Mouse (Mus musculus) hindbrain, embryonic 11.5 days (tissue): Measurements from ENCODE around the gene Gm42791. TPM values are rescaled to one million over a fixed set of nuclear protein-coding genes. Genes with fewer than 3 reads are reported as not detected.

Experiments
- ATAC-seq: fragments of 200-750 bp; cut with Nextera tagmentation; 2 replicates; pipeline ENCODE4 v1.8.0; 2017; ENCODE audit warnings: mild to moderate bottlenecking, moderate TSS enrichment, moderate library complexity; ENCODE audit not compliant: low FRiP score
- DNase-seq: peaks from one replicate; pipeline ENCODE4 v3.0.0-alpha.2; 2015; ENCODE audit warnings: low spot score
- H3K27ac ChIP-seq: fragments of 300-500 bp; sonication (generic); 2 replicates; pipeline ENCODE4 v1.5.1; 2014; ENCODE audit warnings: mild to moderate bottlenecking, low read depth, low read length
- H3K27me3 ChIP-seq: fragments of 300-500 bp; sonication (generic); 2 replicates; pipeline ENCODE4 v1.6.1; 2014; ENCODE audit warnings: mild to moderate bottlenecking, low read length, moderate library complexity, mixed read lengths; ENCODE audit not compliant: control insufficient read depth, insufficient read depth
- H3K36me3 ChIP-seq: fragments of 300-500 bp; sonication (generic); 2 replicates; pipeline ENCODE4 v1.6.1; 2014; ENCODE audit warnings: mild to moderate bottlenecking, low read length, moderate library complexity, mixed read lengths; ENCODE audit not compliant: control insufficient read depth, insufficient read depth
- H3K4me1 ChIP-seq: fragments of 300-500 bp; sonication (generic); replicated peaks from 2 replicates; pipeline ENCODE4 v1.6.1; 2014; ENCODE audit warnings: low read length, mixed read lengths; ENCODE audit not compliant: control insufficient read depth, insufficient read depth
- H3K4me2 ChIP-seq: fragments of 300-500 bp; sonication (generic); replicated peaks from 2 replicates; pipeline ENCODE4 v1.6.1; 2014; ENCODE audit warnings: mild to moderate bottlenecking, low read depth, low read length
- H3K4me3 ChIP-seq: fragments of 300-500 bp; sonication (generic); 2 replicates; pipeline ENCODE4 v1.5.1; 2014; ENCODE audit warnings: low read depth, low read length
- H3K9ac ChIP-seq: fragments of 300-500 bp; sonication (generic); 2 replicates; pipeline ENCODE4 v1.6.1; 2014; ENCODE audit warnings: low read depth, low read length
- H3K9me3 ChIP-seq: fragments of 300-500 bp; sonication (generic); 2 replicates; pipeline ENCODE4 v1.6.1; 2016; ENCODE audit warnings: low read length; ENCODE audit not compliant: control insufficient read depth
- WGBS: fragments of 180-500 bp; shearing (Covaris S2); extraction: QIAGEN DNeasy Blood & Tissue Kit; methylation state at CpG from one replicate; pipeline ENCODE4 v1.1.7; 2014; 5-methylcytosine and 5-hydroxymethylcytosine counted together
- polyA plus RNA-seq: library from polyadenylated mRNA; unstranded; fragments of >200 nt; fragmentation: Nextera tagmentation; extraction: Ambion mirVana; gene quantifications from 2 replicates; pipeline ENCODE4 v1.2.1, GENCODE M21; 2014

Gene Gm42791
- polyA plus RNA-seq, 1 experiment from 2014 or later: not detected

- 3% methylated on average over 36 of the region's 37 CpGs for WGBS
- H3K27ac ChIP-seq: no peak overlapping the region
- peak; percentile 67 for ATAC-seq
- peak overlapping the region; percentile 93 for H3K4me2 ChIP-seq
- H3K36me3 ChIP-seq: no peaks in the 10 kb centered on the region
- H3K9ac ChIP-seq: peak overlapping the region; percentile 65
- DNase-seq: peak; percentile 54
- H3K4me3 ChIP-seq: peak overlapping the region; percentile 43
- H3K27me3 ChIP-seq: no peaks in the 10 kb centered on the region; the same call in 1 of the 2 replicates
- peaks cover 5% of the 10 kb centered on the region; the same call in 1 of the 2 replicates for H3K4me1 ChIP-seq
- no peaks in the 10 kb centered on the region for H3K9me3 ChIP-seq
Measured at GRCm38 (mm10) chr5:149015335-149016201, 20.6 kb upstream of the Gm42791 start.

GRCm38 (mm10) chr5:149014600-149015268 is 19.8 kb upstream of the Gm42791 start:
- WGBS: 12% methylated on average over 17 of the region's 17 CpGs
- no peaks in the 10 kb centered on the region for H3K36me3 ChIP-seq
- peak overlapping the region; percentile 93 for H3K4me2 ChIP-seq
- H3K27me3 ChIP-seq: no peaks in the 10 kb centered on the region; the same call in 1 of the 2 replicates
- no peak overlapping the region for H3K27ac ChIP-seq
- peaks cover 5% of the 10 kb centered on the region; the same call in 1 of the 2 replicates for H3K4me1 ChIP-seq
- DNase-seq (peak; percentile 34), ATAC-seq (no peak)
- no peak overlapping the region; the same call in 1 of the 2 replicates for H3K9ac ChIP-seq
- H3K4me3 ChIP-seq: peak overlapping the region; percentile 43
- H3K9me3 ChIP-seq: no peaks in the 10 kb centered on the region

GRCm38 (mm10) chr5:149013817-149014508 is 19.0 kb upstream of the Gm42791 start:
- 68% methylated on average over 7 of the region's 7 CpGs for WGBS

GRCm38 (mm10) chr5:149009111-149009510 is 14.2 kb upstream of the Gm42791 start:
- no peaks in the 10 kb centered on the region for H3K36me3 ChIP-seq
- no peaks in the 10 kb centered on the region for H3K4me1 ChIP-seq
- DNase-seq: no peak
- no peaks in the 10 kb centered on the region for H3K27me3 ChIP-seq
- no peak overlapping the region for H3K27ac ChIP-seq
- no peaks in the 10 kb centered on the region for H3K9me3 ChIP-seq
- no peak overlapping the region for H3K4me2 ChIP-seq
- ATAC-seq: no peak
- 88% methylated on average over 3 of the region's 3 CpGs for WGBS
- no peak overlapping the region for H3K9ac ChIP-seq
- no peak overlapping the region for H3K4me3 ChIP-seq

More at GRCm38 (mm10) chr5:149013817-149014508, 19.0 kb upstream of the Gm42791 start:
- H3K27ac ChIP-seq: no peak overlapping the region
- H3K9ac ChIP-seq: no peak overlapping the region
- H3K4me2 ChIP-seq: no peak overlapping the region
- H3K9me3 ChIP-seq: no peaks in the 10 kb centered on the region
- ATAC-seq (no peak), DNase-seq (no peak)
- H3K36me3 ChIP-seq: no peaks in the 10 kb centered on the region
- H3K27me3 ChIP-seq: no peaks in the 10 kb centered on the region; the same call in 1 of the 2 replicates
- no peak overlapping the region for H3K4me3 ChIP-seq
- peaks cover 5% of the 10 kb centered on the region; the same call in 1 of the 2 replicates for H3K4me1 ChIP-seq

GRCm38 (mm10) chr5:149007295-149007646 is 12.3 kb upstream of the Gm42791 start:
- ATAC-seq (no peak), DNase-seq (peak; percentile 33)
- Histone ChIP-seq H3K27me3 (no peaks in the 10 kb centered on the region), H3K9me3 (no peaks in the 10 kb centered on the region), H3K4me2 (no peak overlapping the region), H3K4me3 (no peak overlapping the region), H3K27ac (peak overlapping the region; percentile 5; the same call in 1 of the 2 replicates), H3K9ac (no peak overlapping the region), H3K36me3 (no peaks in the 10 kb centered on the region), H3K4me1 (no peaks in the 10 kb centered on the region; the same call in 1 of the 2 replicates)
- 75% methylated on average over 5 of the region's 5 CpGs for WGBS

GRCm38 (mm10) chr5:149006362-149007294 is 11.7 kb upstream of the Gm42791 start:
- peak overlapping the region; percentile 21 for H3K4me2 ChIP-seq
- peak; percentile 88 for ATAC-seq
- H3K9ac ChIP-seq: 0 out of 2 replicates have a peak overlapping the region, but pooled peaks have one; percentile 12
- H3K9me3 ChIP-seq: no peaks in the 10 kb centered on the region
- H3K27ac ChIP-seq: peak overlapping the region; percentile 5; the same call in 1 of the 2 replicates
- peak; percentile 99 for DNase-seq
- WGBS: 15% methylated on average over 26 of the region's 26 CpGs
- H3K4me1 ChIP-seq: no peaks in the 10 kb centered on the region; the same call in 1 of the 2 replicates
- H3K27me3 ChIP-seq: no peaks in the 10 kb centered on the region
- H3K4me3 ChIP-seq: no peak overlapping the region
- no peaks in the 10 kb centered on the region for H3K36me3 ChIP-seq

- H3K27me3 ChIP-seq: no peaks in the 10 kb centered on the region
- no peak overlapping the region for H3K4me3 ChIP-seq
- no peak overlapping the region for H3K27ac ChIP-seq
- WGBS: 73% methylated on average over 9 of the region's 9 CpGs
- H3K9me3 ChIP-seq: no peaks in the 10 kb centered on the region
- no peaks in the 10 kb centered on the region for H3K36me3 ChIP-seq
- no peak for ATAC-seq
- H3K9ac ChIP-seq: no peak overlapping the region
- no peaks in the 10 kb centered on the region; the same call in 1 of the 2 replicates for H3K4me1 ChIP-seq
- no peak for DNase-seq
- no peak overlapping the region for H3K4me2 ChIP-seq
Measured at GRCm38 (mm10) chr5:149005701-149006361, 10.9 kb upstream of the Gm42791 start.
